Mouse (Mus musculus) liver, postnatal 0 days (tissue): ENCODE measurements around the gene Tapbpl.

ENCODE experiments used
- CTCF ChIP-seq: sonication (generic); IDR thresholded peaks from 2 replicates; pipeline ENCODE4 v1.5.1; 2016; ENCODE audit warnings: antibody characterized with exemption, low read depth
- EP300 ChIP-seq: IDR thresholded peaks from 2 replicates; pipeline ENCODE4 v1.6.1; 2016; ENCODE audit warnings: antibody characterized with exemption, low read depth, mild to moderate bottlenecking

DNA sequence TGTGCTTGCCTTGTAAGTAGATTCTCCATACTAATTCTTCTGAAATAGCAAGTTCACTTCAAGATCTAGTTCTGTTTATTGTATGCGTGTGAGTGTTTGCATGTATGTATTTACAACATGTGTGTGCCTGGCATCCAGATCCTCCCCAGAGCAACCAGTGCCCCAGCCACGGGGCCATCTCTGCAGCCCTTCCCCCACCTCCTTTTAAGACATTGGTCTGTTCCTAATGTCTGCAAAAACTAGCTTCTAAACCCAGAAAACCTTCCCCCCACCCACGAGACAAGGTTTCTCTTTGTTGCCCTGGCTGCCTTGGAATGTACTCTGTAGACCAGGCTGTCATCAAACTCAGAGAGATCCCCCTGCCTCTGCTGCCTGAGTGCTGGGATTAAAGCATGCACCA is 9.1 kb downstream of the Tapbpl start:
- TF ChIP-seq CTCF (no peak), EP300 (no peak)
